Mouse (Mus musculus): ENCODE results near the gene Chst15.

Gene Chst15

DNA sequence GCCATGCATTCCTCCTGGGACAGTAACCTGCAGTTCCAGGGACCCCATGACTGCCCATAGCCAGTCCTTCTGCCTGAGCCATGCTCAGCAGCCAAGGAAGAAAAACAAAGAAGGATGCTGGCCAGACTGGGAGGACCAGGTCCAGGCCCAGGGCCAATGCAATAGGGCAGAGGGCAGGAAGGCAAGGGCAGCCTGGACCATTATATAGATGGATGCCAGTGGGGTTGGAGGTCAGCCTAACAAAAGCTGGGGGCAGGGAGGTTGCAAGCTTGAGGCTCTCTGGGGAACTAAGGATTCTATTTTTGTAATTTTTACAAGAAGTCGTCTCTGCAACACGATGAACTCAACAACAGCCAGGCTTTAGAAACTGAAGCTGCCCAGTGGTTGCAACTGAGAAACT, 84.1 kb downstream of the Chst15 start:
- no peak for DNase-seq (ENCODE audit: extremely low read depth, low read depth, low spot score)

DNA sequence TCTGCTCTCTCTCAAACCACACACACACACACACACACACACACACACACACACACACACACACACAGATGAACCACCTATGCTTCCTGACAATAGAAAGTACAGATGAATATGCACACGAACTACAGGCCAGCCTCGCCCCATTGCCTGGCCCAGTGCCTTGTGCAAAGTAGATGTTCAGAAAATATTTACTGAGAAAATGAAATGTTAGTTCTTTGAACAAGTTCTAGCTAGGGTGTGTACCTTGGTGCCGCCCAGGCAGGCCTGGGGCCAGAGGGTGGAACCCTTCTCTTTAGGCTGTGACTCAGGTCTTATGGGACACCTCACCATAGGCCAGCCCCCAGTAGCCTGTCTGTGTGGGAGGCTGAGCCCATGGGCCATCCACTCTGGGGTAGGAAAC, 85.6 kb downstream of the Chst15 start:
- no peak for DNase-seq (ENCODE audit: extremely low read depth, low read depth, low spot score)

DNA sequence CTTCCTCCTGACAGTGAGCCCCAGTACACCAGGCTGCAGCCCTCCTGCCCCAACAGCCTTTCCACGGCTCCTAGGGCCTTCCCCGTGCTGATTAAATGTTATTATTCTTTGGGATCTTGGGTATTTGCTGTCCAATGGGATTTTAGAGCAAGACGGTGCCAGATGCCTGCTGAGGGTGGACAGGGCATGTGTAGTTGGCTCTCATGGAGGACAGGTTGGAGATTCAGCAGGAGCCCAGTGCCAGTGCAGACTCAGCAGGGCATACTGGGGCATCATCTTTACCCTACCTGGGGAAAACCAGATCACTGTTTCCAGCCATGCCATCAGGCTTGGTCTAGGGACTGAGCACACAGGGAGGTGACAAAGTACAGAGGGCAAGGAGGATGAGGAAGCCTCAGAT, 86.1 kb downstream of the Chst15 start:
- no peak for DNase-seq (ENCODE audit: extremely low read depth, low read depth, low spot score)

DNA sequence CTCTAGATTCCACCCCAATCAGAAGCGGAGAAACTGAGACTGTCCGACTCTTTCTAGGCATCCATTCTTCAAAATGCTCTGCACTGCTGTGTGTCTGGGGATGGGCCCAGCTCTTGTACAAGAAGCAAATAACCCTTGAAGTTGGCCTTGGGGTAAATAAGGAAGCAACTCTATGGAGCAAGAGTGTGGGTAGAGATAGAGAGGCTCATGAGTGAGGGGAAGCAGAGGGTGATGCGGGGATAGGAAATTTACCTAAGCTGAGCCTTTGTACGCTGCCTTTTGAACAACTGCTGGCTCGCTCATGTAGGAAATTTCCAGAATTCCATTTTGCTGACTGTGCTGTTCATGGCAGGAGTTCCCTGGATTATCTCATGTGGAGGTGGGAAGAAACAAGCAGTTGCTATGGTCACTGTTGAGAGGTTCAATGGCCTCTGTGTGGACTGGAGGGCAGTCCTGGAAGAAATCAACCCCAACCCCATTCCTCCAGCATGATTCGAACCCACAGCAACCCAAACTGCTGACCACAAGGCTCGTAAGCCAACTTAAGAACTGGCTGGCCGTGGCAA, 89.9 kb downstream of the Chst15 start:
- DNase-seq (ENCODE audit: extremely low read depth, low read depth, low spot score) = no peak

DNA sequence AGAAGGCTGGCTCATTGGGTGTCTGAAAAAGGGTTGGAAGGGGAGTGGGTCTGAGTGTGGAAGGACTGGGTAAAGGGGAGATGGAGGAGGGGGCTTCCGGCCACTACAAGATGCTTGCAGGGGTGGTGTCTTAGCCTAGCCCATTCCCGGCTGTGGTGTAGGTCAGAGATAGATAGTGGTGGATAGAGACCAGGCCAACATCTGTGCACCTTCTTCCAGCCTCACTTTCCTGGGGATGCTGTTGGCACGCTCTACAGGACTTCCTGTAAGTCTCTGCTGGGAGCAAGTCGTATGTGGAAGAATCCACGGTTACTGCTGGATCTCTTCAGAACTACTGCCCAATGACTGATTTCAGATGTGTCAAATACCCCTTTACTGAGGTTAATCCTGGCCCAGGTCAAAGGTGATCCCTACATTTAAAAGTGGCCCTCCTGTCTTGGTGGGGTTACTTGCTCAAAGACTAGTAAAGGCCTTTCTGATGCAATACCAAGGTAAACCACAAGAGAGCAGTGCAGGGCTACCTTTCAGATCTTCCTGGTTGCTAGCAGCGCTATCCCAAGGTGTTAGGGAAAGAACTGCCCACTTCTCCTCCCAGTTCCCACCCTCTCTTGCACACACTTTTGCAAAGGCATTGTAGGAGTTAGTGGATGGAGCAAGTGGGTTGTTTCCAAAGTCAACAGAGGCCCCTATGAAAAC, 90.5 kb downstream of the Chst15 start:
- no peak for DNase-seq (ENCODE audit: extremely low read depth, low read depth, low spot score)

DNA sequence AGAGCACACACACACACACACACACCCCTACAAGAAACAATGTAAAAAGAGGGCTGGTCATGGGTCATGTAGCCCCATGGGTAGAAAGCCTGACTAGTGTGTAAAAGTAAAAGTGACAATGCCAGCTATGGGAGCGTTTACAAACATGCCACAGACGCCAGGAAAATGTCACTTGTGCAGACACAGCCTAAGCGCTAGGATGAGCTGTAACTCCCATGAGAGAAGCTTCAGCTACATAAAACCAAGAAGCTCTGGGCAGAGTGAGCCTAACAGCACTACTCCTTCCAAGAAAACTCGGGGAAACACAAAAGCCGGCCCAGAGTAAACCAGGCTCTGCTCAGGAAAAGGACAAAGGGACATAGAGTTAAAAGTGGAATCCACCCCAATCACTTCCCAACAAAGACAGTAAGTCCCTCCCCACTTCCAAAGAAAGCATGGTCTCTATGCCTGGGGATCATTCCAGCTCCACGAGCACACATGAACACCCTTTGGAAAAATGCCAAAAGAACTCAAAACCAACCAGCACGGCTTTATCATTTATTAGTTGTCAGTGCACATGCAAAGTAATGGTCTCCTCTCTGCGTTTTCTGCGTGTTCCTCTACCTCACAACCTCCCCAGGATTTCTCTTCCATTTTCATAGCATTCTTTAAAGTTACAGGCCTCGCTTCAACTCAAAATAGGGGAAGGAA, 93.4 kb downstream of the Chst15 start:
- no peak for DNase-seq (ENCODE audit: extremely low read depth, low read depth, low spot score)

DNA sequence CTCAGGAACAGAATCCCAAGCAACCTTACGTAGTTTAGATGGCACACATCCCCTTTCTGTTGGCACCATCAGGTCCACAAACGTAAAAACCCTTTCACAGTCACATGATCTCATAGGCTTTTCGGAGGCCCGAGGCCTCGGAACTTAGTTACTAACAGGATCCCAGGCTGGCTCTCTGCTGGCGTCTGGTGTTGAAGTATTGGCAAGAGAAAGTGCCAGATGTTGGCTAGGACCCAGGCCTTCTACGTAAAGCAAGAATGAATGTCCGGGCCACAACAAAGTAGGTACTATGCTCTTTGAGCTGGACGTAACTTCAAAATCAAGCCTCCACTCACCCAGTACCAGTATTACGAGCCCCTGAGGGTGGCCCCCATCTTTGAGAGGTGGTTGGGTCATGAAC, 103.0 kb downstream of the Chst15 start:
- no peak for DNase-seq (ENCODE audit: extremely low read depth, low read depth, low spot score)

DNA sequence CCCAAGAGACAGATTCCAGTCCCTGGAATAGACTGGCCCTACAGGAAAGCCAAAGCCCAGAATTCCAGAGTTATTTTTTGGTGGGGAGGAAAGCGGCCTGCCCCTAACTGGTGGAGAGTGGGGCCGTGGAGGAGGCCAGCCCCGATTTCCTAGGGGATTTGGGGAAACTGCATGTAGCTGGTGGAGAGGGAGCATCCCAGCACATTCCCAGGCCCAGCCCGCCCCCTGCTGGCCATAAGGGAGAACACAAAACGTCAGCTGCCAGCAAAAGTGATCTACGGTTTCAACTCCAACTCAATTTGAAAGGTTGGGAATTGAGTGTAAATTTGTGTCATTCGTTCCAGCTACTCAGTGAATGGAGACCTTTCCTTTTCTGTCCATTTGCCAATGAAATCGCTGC, 103.6 kb downstream of the Chst15 start:
- DNase-seq (ENCODE audit: extremely low read depth, low read depth, low spot score) = no peak

DNA sequence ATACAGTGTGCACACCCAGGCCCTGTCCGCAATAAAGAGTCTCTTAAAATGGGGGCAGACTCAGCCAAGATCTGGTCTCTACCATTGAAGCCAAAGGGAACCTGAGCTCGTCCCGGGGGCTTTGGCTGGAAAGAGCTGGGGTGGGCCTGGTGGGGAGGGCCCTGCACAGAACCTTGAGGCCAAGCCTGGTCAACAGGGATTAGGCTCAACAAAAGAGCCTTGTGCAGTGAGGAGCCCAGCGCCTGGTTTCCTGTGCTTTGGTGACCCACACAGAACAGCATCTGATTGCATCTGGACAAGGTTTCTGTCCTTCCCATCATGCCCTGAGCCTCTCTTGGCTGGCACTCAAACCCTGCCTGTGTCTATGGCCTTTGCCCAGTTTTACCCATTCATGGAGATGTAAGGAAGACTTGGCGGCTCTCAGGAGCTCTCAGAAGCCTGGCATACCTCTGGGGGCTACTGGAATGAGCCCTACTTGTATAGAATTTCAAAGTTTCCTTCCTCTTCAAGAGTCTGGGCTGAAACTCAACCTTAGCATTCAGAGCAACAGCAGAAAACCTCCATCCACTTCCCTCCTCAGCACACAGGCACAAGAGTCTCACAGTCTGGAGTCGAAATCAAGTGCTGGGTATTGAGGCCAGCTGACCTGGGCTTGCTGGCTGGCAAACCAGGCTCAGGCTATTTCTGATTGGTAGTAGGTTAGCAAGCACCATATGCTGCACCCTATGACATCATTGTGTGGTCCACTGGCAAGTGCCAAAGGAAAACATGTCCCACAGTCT, 104.9 kb downstream of the Chst15 start:
- DNase-seq (ENCODE audit: extremely low read depth, low read depth, low spot score) = no peak

DNA sequence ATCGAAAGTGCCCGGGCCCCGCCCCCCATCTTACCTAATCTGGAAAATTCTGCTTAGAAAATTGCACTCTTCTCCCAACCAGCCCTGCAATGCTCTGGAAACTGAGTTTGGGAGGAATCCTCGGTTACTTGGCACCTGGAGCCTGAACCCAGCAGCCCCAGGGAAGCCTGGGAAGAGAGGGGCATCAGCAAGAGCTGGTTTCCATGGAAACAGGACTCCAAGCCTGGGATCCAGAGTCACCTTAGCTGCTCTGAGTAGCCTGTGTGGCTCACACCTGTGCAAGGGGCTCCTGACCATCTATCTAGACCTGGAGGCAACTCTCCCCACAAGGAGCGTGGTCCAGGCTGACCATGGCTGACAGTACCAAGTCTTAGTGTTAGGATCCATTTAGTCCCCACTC, 106.4 kb downstream of the Chst15 start:
- DNase-seq (ENCODE audit: extremely low read depth, low read depth, low spot score) = no peak

DNA sequence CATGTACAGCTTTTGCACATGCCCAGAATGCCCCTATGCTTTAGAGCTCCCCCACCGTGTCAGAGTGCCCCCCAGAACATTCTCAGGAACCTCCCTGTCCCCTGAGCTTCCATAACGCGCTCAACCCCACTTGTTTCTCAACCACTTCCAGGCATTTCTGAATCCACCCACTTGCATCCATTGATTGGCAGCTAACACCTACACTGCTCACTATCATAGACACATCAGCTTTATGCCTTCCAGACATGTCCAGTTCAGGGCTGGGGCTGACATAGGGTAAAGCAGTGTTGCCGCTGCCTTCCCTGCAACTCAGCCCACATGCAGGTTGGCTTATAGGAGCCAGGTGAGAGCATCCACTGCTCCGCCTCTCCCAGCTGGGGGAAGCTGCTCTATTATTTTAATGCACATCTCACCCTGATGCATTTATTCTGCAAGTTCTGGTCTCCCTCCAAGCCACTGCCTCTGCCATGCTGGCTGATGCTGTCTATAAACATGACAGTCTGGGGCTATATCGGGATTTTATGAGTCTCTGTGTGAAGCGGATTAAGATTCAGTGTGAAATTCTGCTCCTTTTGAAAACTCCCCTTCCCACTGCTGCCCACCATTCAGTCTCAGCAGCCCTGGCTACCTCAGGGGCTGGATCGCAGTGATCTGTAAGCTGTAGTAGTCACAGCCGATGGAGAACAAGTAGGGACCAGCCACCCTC, 107.9 kb downstream of the Chst15 start:
- no peak for DNase-seq (ENCODE audit: extremely low read depth, low read depth, low spot score)

DNA sequence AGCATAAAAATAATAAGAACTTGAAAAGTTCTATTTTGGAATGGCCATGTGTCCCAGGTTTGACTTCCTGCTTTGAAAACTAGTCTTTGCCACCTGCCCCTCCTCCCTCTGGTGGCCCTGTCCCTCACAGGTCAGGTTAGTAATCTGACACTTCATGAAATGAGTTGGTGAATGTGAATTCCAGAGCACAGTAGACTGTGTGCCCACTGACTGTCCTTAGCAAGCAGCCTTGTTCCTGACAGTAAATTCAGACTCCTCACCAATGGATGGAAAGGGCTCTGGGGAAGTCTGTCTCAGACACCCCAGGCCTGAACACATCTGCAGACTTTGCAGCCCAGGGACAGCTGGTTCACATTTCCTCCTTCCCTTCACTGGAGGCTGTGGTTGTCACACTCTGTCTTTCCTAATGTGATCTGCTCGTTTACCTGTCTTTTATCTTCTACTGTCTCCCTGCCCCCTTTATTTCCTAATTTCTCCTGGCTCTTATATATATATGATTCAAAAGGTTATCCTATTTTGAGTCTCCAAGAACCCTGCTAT, 112.9 kb downstream of the Chst15 start:
- DNase-seq (ENCODE audit: extremely low read depth, low read depth, low spot score) = no peak

DNA sequence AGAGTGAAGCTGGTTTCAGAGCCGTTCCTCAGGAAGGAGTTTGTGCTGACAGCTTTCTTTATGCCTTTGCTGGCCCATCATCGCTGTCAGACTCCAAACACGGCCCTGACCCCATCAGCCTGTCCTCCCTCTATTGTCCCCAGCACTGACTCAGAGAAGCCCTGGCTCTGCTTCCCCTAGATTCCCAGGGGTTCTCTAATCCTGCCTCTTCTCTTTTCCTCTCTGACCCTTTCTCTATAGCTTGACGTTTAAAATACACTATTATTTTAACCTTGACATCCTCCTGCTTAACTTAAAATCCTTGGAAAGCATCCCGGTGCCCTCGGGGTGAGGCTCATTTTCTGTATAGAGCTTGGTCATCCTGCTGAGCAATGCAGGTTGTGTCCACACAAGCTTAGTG, 117.3 kb downstream of the Chst15 start:
- no peak for DNase-seq (ENCODE audit: extremely low read depth, low read depth, low spot score)

DNA sequence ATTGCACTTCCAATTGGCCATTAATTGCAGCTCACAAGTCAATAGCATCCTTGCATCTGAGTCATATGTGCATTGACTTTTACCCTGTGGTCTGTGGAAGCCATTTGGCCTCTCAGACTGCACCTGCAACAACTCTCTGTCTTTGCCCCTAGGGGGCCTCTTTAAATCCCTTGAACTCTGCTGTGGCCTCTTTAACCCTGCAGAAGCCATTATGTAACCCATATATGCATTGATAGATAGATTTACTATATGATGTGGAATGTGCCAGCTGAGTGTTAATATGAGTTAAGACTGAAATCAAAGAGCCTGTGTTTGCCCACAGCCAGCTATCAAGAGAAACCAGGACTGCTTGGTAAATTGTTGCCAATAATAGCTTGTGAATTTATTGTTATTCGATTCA, 118.2 kb downstream of the Chst15 start:
- DNase-seq (ENCODE audit: extremely low read depth, low read depth, low spot score) = no peak

DNA sequence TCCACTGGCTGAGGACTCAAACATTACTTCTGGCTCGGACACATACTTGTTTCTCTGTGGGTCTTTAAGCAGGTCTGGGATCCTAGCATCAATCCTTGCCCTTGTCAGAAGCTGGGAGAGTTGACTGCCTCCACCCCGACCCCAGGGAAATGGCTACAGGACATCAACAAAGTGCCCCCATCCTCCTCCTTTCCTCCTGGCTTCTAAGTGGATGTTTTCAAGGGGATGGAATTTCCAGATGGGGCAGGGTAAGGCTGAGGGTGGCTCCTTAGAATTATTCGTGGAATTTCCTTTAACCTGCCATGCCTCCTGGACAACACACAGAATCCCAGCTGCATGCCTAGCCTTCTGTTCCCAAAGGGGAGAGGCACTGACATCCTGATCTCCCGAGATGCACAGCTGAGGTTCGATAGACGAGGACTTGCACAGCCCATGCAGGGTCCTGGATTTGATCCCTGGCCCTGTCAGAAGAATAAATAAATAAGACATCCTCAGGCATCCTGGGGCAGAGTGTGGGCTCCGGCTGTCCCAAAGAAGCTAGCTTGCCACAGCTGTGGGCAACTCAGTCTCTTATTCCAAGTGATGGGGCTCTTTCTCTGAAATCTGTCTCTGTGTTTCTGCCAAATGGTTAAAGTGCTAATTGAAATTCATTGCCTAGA, 119.1 kb downstream of the Chst15 start:
- DNase-seq (ENCODE audit: extremely low read depth, low read depth, low spot score) = no peak

DNA sequence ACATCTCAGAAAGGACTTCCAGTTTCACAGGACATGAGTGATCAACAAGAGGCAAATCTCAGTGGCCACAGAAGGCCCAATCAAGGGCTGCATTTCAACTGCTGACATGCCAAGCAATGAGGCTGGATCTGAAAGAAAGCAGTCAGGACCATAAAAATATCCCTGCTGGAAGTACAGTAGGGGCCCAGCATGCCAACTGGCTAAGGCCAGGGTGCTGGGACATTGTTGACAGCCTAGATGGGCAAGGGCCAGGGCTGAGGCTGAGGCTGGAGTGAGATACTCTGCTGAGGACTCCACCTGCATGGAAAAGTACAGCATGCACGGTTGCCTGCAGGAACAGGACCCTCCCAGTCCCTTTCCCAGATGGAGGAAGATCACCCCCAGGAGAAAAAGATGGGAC, 120.4 kb downstream of the Chst15 start:
- DNase-seq (ENCODE audit: extremely low read depth, low read depth, low spot score) = no peak

DNA sequence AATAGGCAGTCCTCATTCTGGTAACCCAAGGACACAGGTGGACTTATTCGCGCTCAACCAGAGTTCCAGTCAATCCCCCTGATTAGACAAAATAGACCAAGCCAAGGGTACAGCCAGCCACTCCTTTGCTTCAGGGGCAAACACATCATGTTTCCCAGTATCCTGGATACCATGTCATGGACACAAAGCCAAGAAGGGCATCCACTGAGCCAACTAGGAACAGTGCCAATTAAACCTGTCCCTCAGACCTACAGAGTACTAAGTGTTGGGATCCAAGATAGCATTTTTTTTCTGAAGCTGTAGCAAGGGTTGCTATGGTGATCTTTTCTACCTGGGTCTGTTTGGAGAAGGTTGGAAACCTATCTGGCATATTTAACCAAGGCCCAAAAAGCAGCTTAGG, 123.4 kb downstream of the Chst15 start:
- DNase-seq (ENCODE audit: extremely low read depth, low read depth, low spot score) = no peak

DNA sequence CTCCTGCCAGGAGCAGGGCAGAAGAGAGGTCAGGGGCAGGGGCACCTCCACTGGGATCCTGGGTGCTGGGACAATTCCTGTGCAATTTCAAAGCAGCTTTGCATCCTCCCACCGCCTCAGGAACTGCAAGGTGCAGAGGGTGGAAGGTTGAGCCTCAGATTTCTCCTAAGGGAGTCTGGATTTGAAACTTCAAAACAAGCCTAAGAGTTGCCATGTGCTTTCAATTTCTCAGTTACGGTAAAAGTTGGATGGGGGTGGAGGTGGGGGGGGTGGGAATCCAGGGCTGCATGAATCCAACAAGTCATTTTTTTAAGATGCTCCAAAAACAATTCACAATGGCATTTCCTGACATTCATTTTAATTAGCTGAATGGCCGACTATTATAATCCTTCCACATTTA, 129.6 kb downstream of the Chst15 start:
- no peak for DNase-seq (ENCODE audit: extremely low read depth, low read depth, low spot score)

Data from fat pad, adult 2 months (tissue).